Mouse (Mus musculus): ENCODE data around the gene Zdhhc5.

Zdhhc5 gene

GRCm38 (mm10) chr2:84647051-84647568 is 67.9 kb downstream of the Zdhhc5 start:
- no peak for DNase-seq (ENCODE audit: low spot score in 2 of 2)

GRCm38 (mm10) chr2:84646138-84646537 is 68.8 kb downstream of the Zdhhc5 start:
- DNase-seq (ENCODE audit: low spot score in 2 of 2): no peak

- no peak for DNase-seq (ENCODE audit: low spot score in 2 of 2)
Measured at GRCm38 (mm10) chr2:84640833-84641232, 74.1 kb downstream of the Zdhhc5 start.

- DNase-seq (ENCODE audit: low spot score in 2 of 2): no peak
Measured at GRCm38 (mm10) chr2:84638428-84639220, 76.4 kb downstream of the Zdhhc5 start.

Data from urinary bladder, adult 18-20 months (tissue).